Mouse (Mus musculus): ENCODE data around the gene Slc16a6. TPM values are rescaled to one million over a fixed set of nuclear protein-coding genes. Genes with fewer than 3 reads are reported as not detected.

Gene Slc16a6
- total RNA-seq, 2 experiments from 2014 or later: 18.6 to 20.8 TPM

GRCm38 (mm10) chr11:109445438-109446035, 27.9 kb downstream of the Slc16a6 start:
- DNase-seq: no peak

- DNase-seq: peak; percentile 43
Measured at GRCm38 (mm10) chr11:109444600-109444999, 28.8 kb downstream of the Slc16a6 start.

- DNase-seq: no peak
Measured at GRCm38 (mm10) chr11:109443468-109444263, 29.7 kb downstream of the Slc16a6 start.

- no peak for DNase-seq
Measured at GRCm38 (mm10) chr11:109442166-109442730, 31.1 kb downstream of the Slc16a6 start.

- peak; percentile 21 for DNase-seq
Measured at GRCm38 (mm10) chr11:109441119-109441518, 32.3 kb downstream of the Slc16a6 start.

- no peak for DNase-seq
Measured at GRCm38 (mm10) chr11:109440641-109441040, 32.8 kb downstream of the Slc16a6 start.

GRCm38 (mm10) chr11:109439829-109440340, 33.5 kb downstream of the Slc16a6 start:
- peak; percentile 72 for DNase-seq

GRCm38 (mm10) chr11:109439209-109439608, 34.2 kb downstream of the Slc16a6 start:
- no peak for DNase-seq

- no peak for DNase-seq
Measured at GRCm38 (mm10) chr11:109436889-109437288, 36.5 kb downstream of the Slc16a6 start.

GRCm38 (mm10) chr11:109434233-109434798, 39.1 kb downstream of the Slc16a6 start:
- DNase-seq: no peak

- no peak for DNase-seq
Measured at GRCm38 (mm10) chr11:109427353-109427752, 46.0 kb downstream of the Slc16a6 start.

GRCm38 (mm10) chr11:109426272-109426586, 47.2 kb downstream of the Slc16a6 start:
- no peak for DNase-seq

GRCm38 (mm10) chr11:109425392-109426271, 47.8 kb downstream of the Slc16a6 start, which contains the start of gene Amz2:
Gene Amz2 (plus strand): TSS chr11:109425946.
- DNase-seq: peak; percentile 99

- peak; percentile 17 for DNase-seq
Measured at GRCm38 (mm10) chr11:109423294-109423693, 50.1 kb downstream of the Slc16a6 start.

GRCm38 (mm10) chr11:109422263-109422662, 51.1 kb downstream of the Slc16a6 start:
- no peak for DNase-seq

- no peak for DNase-seq
Measured at GRCm38 (mm10) chr11:109421205-109421604, 52.2 kb downstream of the Slc16a6 start.

- DNase-seq: no peak
Measured at GRCm38 (mm10) chr11:109420567-109420962, 52.8 kb downstream of the Slc16a6 start.

GRCm38 (mm10) chr11:109419961-109420566, 53.3 kb downstream of the Slc16a6 start:
- no peak for DNase-seq

GRCm38 (mm10) chr11:109419461-109419860, 53.9 kb downstream of the Slc16a6 start:
- DNase-seq: no peak

GRCm38 (mm10) chr11:109417472-109418040, 55.8 kb downstream of the Slc16a6 start:
- no peak for DNase-seq
